Mouse (Mus musculus): ENCODE results near the gene Slc16a5.

DNA sequence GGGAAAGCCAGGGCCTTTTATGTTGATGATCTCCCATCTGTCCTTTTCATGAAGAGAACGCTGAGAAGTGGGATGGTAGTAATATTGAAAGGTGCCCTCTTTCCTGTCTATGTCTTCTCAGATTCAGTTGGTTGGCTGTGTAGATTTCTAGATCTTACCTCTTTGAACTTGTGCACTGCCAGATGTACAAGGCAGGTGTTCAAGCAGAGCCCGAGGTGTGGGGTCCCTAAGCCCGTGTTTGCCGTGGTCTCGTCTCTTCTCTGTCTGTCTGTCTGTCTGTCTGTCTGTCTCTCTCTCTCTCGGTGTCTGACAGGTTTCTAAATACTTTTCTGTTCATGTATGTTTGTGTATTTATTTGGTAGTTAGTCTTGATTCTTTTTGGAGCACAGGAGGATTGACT lies 36.6 kb upstream of the Slc16a5 start:
- TF ChIP-seq CTCF (IDR thresholded peaks at IDR 0.05; ENCODE audit: extremely low read depth, insufficient read depth, insufficient read length, insufficient replicate concordance) (no peak), POLR2A (IDR thresholded peaks at IDR 0.05; ENCODE audit: low read depth, low read length) (no peak)

All from spleen, adult 2 months (tissue).